Mouse (Mus musculus) MEL (cell line): ENCODE measurements around the gene Serpina11. TPM values are rescaled to one million over a fixed set of nuclear protein-coding genes. Genes with fewer than 3 reads are reported as not detected.

Source experiments
- DNase-seq: peaks from one replicate; pipeline ENCODE4 v3.0.0; 2011; ENCODE audit warnings: low read depth, low spot score
- H3K27ac ChIP-seq: 2 replicates; pipeline ENCODE4 v1.5.1; 2012; ENCODE audit warnings: low read depth, mild to moderate bottlenecking, control low read depth, low read length, moderate library complexity; ENCODE audit not compliant: control insufficient read depth
- H3K27me3 ChIP-seq, 2 experiments: fragments of 150-350 bp in 1 of 2; sonication (generic) in 1 of 2; 2 replicates each; pipeline ENCODE4 v1.6.1; 2012; ENCODE audit warnings: low read length in 2 of 2, mild to moderate bottlenecking in 2 of 2, improper control_type of control experiment in 1 of 2, moderate library complexity in 1 of 2; ENCODE audit not compliant: insufficient read depth in 2 of 2, control insufficient read depth in 1 of 2
- H3K36me3 ChIP-seq, 2 experiments: 2 replicates each; pipeline ENCODE4 v1.6.1; 2012 to 2014; ENCODE audit warnings: low read length in 2 of 2, improper control_type of control experiment in 1 of 2, inconsistent platforms in 1 of 2, mild to moderate bottlenecking in 1 of 2; ENCODE audit not compliant: insufficient read depth in 2 of 2, control insufficient read depth in 1 of 2
- H3K4me1 ChIP-seq, 2 experiments: fragments of 150-350 bp in 1 of 2; sonication (generic) in 1 of 2; 2 replicates each; pipeline ENCODE4 v1.6.1; 2012; ENCODE audit warnings: low read length in 2 of 2, improper control_type of control experiment in 1 of 2, mild to moderate bottlenecking in 1 of 2; ENCODE audit not compliant: insufficient read depth in 2 of 2, control insufficient read depth in 1 of 2
- H3K4me3 ChIP-seq, 2 experiments: fragments of 150-350 bp in 1 of 2; sonication (generic) in 1 of 2; 2 replicates each; pipeline ENCODE4 v1.5.1; 2012; ENCODE audit warnings: low read depth in 2 of 2, low read length in 2 of 2, mild to moderate bottlenecking in 2 of 2, moderate library complexity in 2 of 2, control low read depth in 1 of 2, improper control_type of control experiment in 1 of 2; ENCODE audit not compliant: control insufficient read depth in 1 of 2, insufficient read depth in 1 of 2
- H3K79me2 ChIP-seq: 2 replicates; pipeline ENCODE4 v1.6.1; 2012; ENCODE audit warnings: mild to moderate bottlenecking, low read length, moderate library complexity; ENCODE audit not compliant: control insufficient read depth, poor library complexity, insufficient read depth
- H3K9ac ChIP-seq: 2 replicates; pipeline ENCODE4 v1.6.1; 2012; ENCODE audit warnings: low read depth, mild to moderate bottlenecking, control low read depth, low read length, moderate library complexity; ENCODE audit not compliant: control insufficient read depth, poor library complexity, severe bottlenecking
- H3K9me3 ChIP-seq: fragments of 150-350 bp; sonication (generic); replicated peaks from 2 replicates; pipeline ENCODE4 v1.6.1; 2012; ENCODE audit warnings: mild to moderate bottlenecking, low read length, improper control_type of control experiment, moderate library complexity; ENCODE audit not compliant: insufficient read depth
- BHLHE40 ChIP-seq: IDR thresholded peaks from 2 replicates; pipeline ENCODE4 v1.6.1; 2012; ENCODE audit warnings: low read depth, mild to moderate bottlenecking, inconsistent platforms, low read length, improper control_type of control experiment, borderline replicate concordance
- CHD1 ChIP-seq: IDR thresholded peaks from 2 replicates; pipeline ENCODE4 v1.6.1; 2012; ENCODE audit warnings: low read depth, mild to moderate bottlenecking, inconsistent platforms, low read length, improper control_type of control experiment
- CHD2 ChIP-seq: IDR thresholded peaks from 2 replicates; pipeline ENCODE4 v1.6.1; 2011; ENCODE audit warnings: low read length, improper control_type of control experiment
- E2F4 ChIP-seq: IDR thresholded peaks from 2 replicates; pipeline ENCODE4 v1.6.1; 2011; ENCODE audit warnings: low read depth, low read length, improper control_type of control experiment, borderline replicate concordance
- ELF1 ChIP-seq: IDR thresholded peaks from 2 replicates; pipeline ENCODE4 v1.6.1; 2014; ENCODE audit warnings: low read depth, mild to moderate bottlenecking, inconsistent platforms, low read length, improper control_type of control experiment, moderate library complexity
- EP300 ChIP-seq, 2 experiments: IDR thresholded peaks; 2 replicates each; pipeline ENCODE4 v1.6.1; 2011; ENCODE audit warnings: improper control_type of control experiment in 2 of 2, low read length in 2 of 2, low read depth in 1 of 2, mild to moderate bottlenecking in 1 of 2
- ETS1 ChIP-seq: IDR thresholded peaks from 2 replicates; pipeline ENCODE4 v1.6.1; 2012; ENCODE audit warnings: low read depth, mild to moderate bottlenecking, inconsistent platforms, low read length, improper control_type of control experiment, moderate library complexity
- GABPA ChIP-seq: IDR thresholded peaks from 2 replicates; pipeline ENCODE4 v1.6.1; 2012; ENCODE audit warnings: low read depth, mild to moderate bottlenecking, inconsistent platforms, low read length, improper control_type of control experiment, moderate library complexity
- GATA1 ChIP-seq: IDR thresholded peaks from 2 replicates; pipeline ENCODE4 v1.6.1; 2011; ENCODE audit warnings: low read depth, low read length, improper control_type of control experiment
- JUND ChIP-seq: IDR thresholded peaks from 2 replicates; pipeline ENCODE4 v1.6.1; 2011; ENCODE audit warnings: low read depth, mild to moderate bottlenecking, improper control_type of control experiment, low read length
- KAT2A ChIP-seq: conservative IDR thresholded peaks from 2 replicates; pipeline ENCODE4 v1.6.1; 2012; ENCODE audit warnings: low read depth, low read length, improper control_type of control experiment, inconsistent platforms
- MAFK ChIP-seq: IDR thresholded peaks from 2 replicates; pipeline ENCODE4 v1.6.1; 2011; ENCODE audit warnings: low read depth, mild to moderate bottlenecking, low read length, improper control_type of control experiment, borderline replicate concordance
- MAX ChIP-seq: IDR thresholded peaks from 2 replicates; pipeline ENCODE4 v1.6.1; 2011; ENCODE audit warnings: low read length, improper control_type of control experiment
- MEF2A ChIP-seq: IDR thresholded peaks from 2 replicates; pipeline ENCODE4 v1.6.1; 2014; ENCODE audit warnings: low read depth, mild to moderate bottlenecking, inconsistent platforms, low read length, improper control_type of control experiment; ENCODE audit not compliant: poor library complexity, insufficient replicate concordance, severe bottlenecking; ENCODE audit errors: extremely low read depth
- RAD21 ChIP-seq: IDR thresholded peaks from 2 replicates; pipeline ENCODE4 v1.6.1; 2011; ENCODE audit warnings: mild to moderate bottlenecking, low read depth, low read length, improper control_type of control experiment
- SMC3 ChIP-seq: IDR thresholded peaks from 2 replicates; pipeline ENCODE4 v1.6.1; 2011; ENCODE audit warnings: low read depth, low read length, improper control_type of control experiment
- TAL1 ChIP-seq: IDR thresholded peaks from 2 replicates; pipeline ENCODE4 v1.6.1; 2012; ENCODE audit warnings: mild to moderate bottlenecking, inconsistent platforms, low read length, moderate library complexity, mixed read lengths
- TBP ChIP-seq: IDR thresholded peaks from 2 replicates; pipeline ENCODE4 v1.8.0; 2011; ENCODE audit warnings: low read depth, low read length, improper control_type of control experiment
- ZMIZ1 ChIP-seq: IDR thresholded peaks from 2 replicates; pipeline ENCODE4 v1.6.1; 2012; ENCODE audit warnings: low read depth, mild to moderate bottlenecking, inconsistent platforms, low read length, improper control_type of control experiment, moderate library complexity
- polyA plus RNA-seq, 2 experiments: library from polyadenylated mRNA; stranded (reverse) in 1 of 2; unstranded in 1 of 2; fragments of >175 nt in 1 of 2; fragments of >200 nt in 1 of 2; gene quantifications; 2 replicates each; pipeline versions ENCODE4 v1.2.1 to v1.2.4; 2012; ENCODE audit warnings: low replicate concordance in 2 of 2, low read depth in 1 of 2; ENCODE audit not compliant: insufficient read length in 2 of 2, insufficient read depth in 1 of 2, missing spikeins in 1 of 2
- total RNA-seq: library from RNA; depleted of rRNA; stranded (reverse); fragments of 300-350 nt; gene quantifications from 2 replicates; pipeline ENCODE4 v1.2.3, GENCODE M21; 2012

The Serpina11 gene
- total and polyA plus RNA-seq, 3 experiments = 0.65 to 0.67 TPM; not detected in 1

- DNase-seq = peak; percentile 54
- no peaks in the 10 kb centered on the region for H3K27me3 ChIP-seq
- peak; percentile 88 for TF ChIP-seq GABPA
- peak; percentile 86 for TF ChIP-seq ETS1
- peak; percentile 85 for TF ChIP-seq MAFK
- peak in 1 of 2 experiments; percentile 45; a peak in 2 of 4 replicates for TF ChIP-seq EP300 (IDR thresholded peaks at IDR 0.05; ENCODE audit: low read depth in 1 of 2, low read length in 2 of 2)
- TF ChIP-seq JUND = no peak
- TF ChIP-seq, all 39 proteins: peak for 4
- Histone ChIP-seq H3K27ac (peak overlapping the region; percentile 28; the same call in 1 of the 2 replicates), H3K4me3 (no peak overlapping the region), H3K36me3 (no peaks in the 10 kb centered on the region), H3K4me1 (no peaks in the 10 kb centered on the region), H3K9me3 (no peaks in the 10 kb centered on the region), H3K9ac (no peak overlapping the region), H3K79me2 (no peaks in the 10 kb centered on the region)
Measured at GRCm38 (mm10) chr12:104000594-104000993, 10.8 kb upstream of the Serpina11 start.

GRCm38 (mm10) chr12:103999611-104000010 lies 9.9 kb upstream of the Serpina11 start:
- TF ChIP-seq BHLHE40 (no peak), TAL1 (no peak), ELF1 (no peak), MAX (no peak), MAFK (no peak), MEF2A (no peak), GABPA (no peak), RAD21 (no peak), EP300 (IDR thresholded peaks at IDR 0.05; ENCODE audit: low read depth in 1 of 2, low read length in 2 of 2) (no peak), KAT2A (no peak), GATA1 (no peak), TBP (no peak), ETS1 (no peak), SMC3 (no peak), E2F4 (no peak), ZMIZ1 (no peak), CHD2 (no peak), CHD1 (no peak)
- Histone ChIP-seq H3K4me1 (no peaks in the 10 kb centered on the region), H3K9me3 (no peaks in the 10 kb centered on the region)

More at GRCm38 (mm10) chr12:103999611-104000010, 9.9 kb upstream of the Serpina11 start:
- Histone ChIP-seq H3K9ac (no peak overlapping the region), H3K27me3 (no peaks in the 10 kb centered on the region), H3K4me3 (no peak overlapping the region), H3K27ac (no peak overlapping the region), H3K36me3 (no peaks in the 10 kb centered on the region), H3K79me2 (no peaks in the 10 kb centered on the region)
- no peak for DNase-seq
